Mouse (Mus musculus) liver, embryonic 14.5 days (tissue): ENCODE results near the gene Aanat.

Experiments used
- CTCF ChIP-seq: IDR thresholded peaks from 2 replicates; pipeline ENCODE4 v1.5.1; 2016; ENCODE audit warnings: antibody characterized with exemption, low read depth, control low read depth
- EP300 ChIP-seq: IDR thresholded peaks from 2 replicates; pipeline ENCODE4 v1.6.1; 2016; ENCODE audit warnings: antibody characterized with exemption, low read depth

DNA sequence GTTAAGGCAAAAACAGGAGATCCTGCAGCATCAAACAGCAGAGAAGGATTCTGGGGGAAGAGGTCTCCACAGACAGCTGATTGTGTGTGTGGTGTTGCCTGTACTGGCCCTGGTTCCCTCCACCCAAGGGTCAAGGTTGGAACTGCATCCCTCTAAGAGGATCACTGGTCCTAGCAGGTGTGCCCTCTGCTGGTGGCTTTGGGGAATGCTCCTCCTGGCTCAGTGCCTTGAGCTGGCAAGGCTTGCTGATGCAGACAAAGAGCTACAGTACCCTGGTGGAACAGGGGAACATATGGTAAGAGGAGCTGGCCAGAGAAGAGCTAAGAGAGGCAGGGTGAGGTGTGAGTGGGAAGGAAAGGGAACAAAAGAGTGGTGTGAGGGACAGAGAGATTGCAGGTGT is 6.2 kb downstream of the Aanat start:
- peak; percentile 100 for TF ChIP-seq CTCF
- no peak for TF ChIP-seq EP300
